Mouse (Mus musculus) E14TG2a.4 (cell line): ENCODE results near the gene Cdh24.

ENCODE experiments used
- H3K27me3 ChIP-seq: 2 replicates; pipeline ENCODE4 v1.6.1; 2014; ENCODE audit warnings: low read length, control low read depth; ENCODE audit not compliant: insufficient read depth
- H3K36me3 ChIP-seq: 2 replicates; pipeline ENCODE4 v1.6.1; 2014; ENCODE audit warnings: low read length, control low read depth; ENCODE audit not compliant: insufficient read depth
- H3K4me1 ChIP-seq: replicated peaks from 2 replicates; pipeline ENCODE4 v1.6.1; 2014; ENCODE audit warnings: low read depth, low read length, control low read depth
- H3K4me3 ChIP-seq: replicated peaks from 2 replicates; pipeline ENCODE4 v1.5.1; 2014; ENCODE audit warnings: mild to moderate bottlenecking, low read length
- H3K9me3 ChIP-seq: 2 replicates; pipeline ENCODE4 v1.6.1; 2014; ENCODE audit warnings: low read length, control low read depth
- CTCF ChIP-seq: conservative IDR thresholded peaks from 2 replicates; pipeline ENCODE4 v1.5.1; 2014; ENCODE audit warnings: low read length
- NANOG ChIP-seq: IDR thresholded peaks from 2 replicates; pipeline ENCODE4 v1.6.1; 2014; ENCODE audit warnings: borderline replicate concordance, low read length, mixed read lengths
- POU5F1 ChIP-seq: IDR thresholded peaks from 2 replicates; pipeline ENCODE4 v1.6.1; 2014; ENCODE audit warnings: low read length, borderline replicate concordance

The Cdh24 gene

GRCm38 (mm10) chr14:54641305-54641969 is at the start of gene Cdh24:
TSS of gene Cdh24 (minus strand) at chr14:54641364.
- Histone ChIP-seq H3K4me3 (peak within 1 kb of the TSS; percentile 86), H3K9me3 (no peaks in the 10 kb centered on the region), H3K4me1 (peaks cover 58% of the 10 kb centered on the region), H3K36me3 (peaks cover 54% of the 10 kb centered on the region), H3K27me3 (peaks cover 30% of the 10 kb centered on the region)
- TF ChIP-seq NANOG = no peak
- peak; percentile 80 for TF ChIP-seq CTCF
- TF ChIP-seq POU5F1 = no peak

GRCm38 (mm10) chr14:54687251-54687650 is 46.1 kb upstream of the Cdh24 start:
- peak overlapping the region; percentile 98 for H3K4me3 ChIP-seq
- H3K27me3 ChIP-seq = no peaks in the 10 kb centered on the region
- TF ChIP-seq NANOG (no peak), POU5F1 (no peak), CTCF (no peak)
- peaks cover 45% of the 10 kb centered on the region for H3K36me3 ChIP-seq
- H3K9me3 ChIP-seq = no peaks in the 10 kb centered on the region
- H3K4me1 ChIP-seq = peaks cover 28% of the 10 kb centered on the region

DNA sequence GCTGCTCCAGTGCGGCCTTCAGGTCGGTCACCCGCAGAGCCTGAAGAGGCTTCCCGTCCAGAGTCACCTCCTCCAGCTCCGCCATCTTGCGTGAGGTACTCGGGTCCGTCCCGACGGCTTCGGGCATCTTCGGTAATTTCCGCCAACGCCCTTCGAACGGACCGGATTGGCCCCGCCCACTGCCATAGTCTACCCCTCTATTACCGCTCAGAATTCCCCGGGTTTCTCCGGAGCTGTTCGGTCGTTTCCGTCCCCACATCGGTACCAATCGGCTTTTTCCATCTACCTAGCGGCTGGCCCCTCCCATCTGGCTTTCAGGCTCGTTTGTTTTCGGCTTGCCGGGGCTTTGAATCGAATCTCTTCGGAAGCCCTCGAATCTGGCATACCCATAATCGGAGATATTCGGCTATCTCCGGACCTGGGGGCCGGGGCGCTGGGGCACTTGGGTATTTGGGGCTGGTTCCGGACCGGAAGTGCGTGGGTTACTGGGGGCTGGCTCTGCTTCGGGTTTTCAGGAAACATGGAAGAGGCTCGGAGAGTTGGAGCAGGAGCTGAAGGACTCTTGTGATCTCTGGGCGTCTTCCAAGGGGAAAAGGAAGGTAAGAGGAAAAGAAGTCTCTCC is 45.5 kb upstream of the Cdh24 start, which contains the start of gene Acin1:
TSS of gene Acin1 (minus strand) at position 410 of the 622 bp plus-strand sequence.
- no peaks in the 10 kb centered on the region for H3K27me3 ChIP-seq
- peaks cover 28% of the 10 kb centered on the region for H3K4me1 ChIP-seq
- TF ChIP-seq CTCF = no peak
- peak within 1 kb of the TSS; percentile 98 for H3K4me3 ChIP-seq
- no peaks in the 10 kb centered on the region for H3K9me3 ChIP-seq
- peaks cover 48% of the 10 kb centered on the region for H3K36me3 ChIP-seq

- H3K9me3 ChIP-seq = no peaks in the 10 kb centered on the region
Observed at GRCm38 (mm10) chr14:54686063-54686521, 44.9 kb upstream of the Cdh24 start, which contains the start of gene 1700123O20Rik. TSS of gene 1700123O20Rik (plus strand) at chr14:54686216.

GRCm38 (mm10) chr14:54685471-54685870 is 44.3 kb upstream of the Cdh24 start:
- TF ChIP-seq CTCF (no peak), NANOG (no peak), POU5F1 (no peak)
- H3K4me1 ChIP-seq = peaks cover 28% of the 10 kb centered on the region
- peak overlapping the region; percentile 98 for H3K4me3 ChIP-seq
- H3K27me3 ChIP-seq = no peaks in the 10 kb centered on the region
- peaks cover 45% of the 10 kb centered on the region for H3K36me3 ChIP-seq
- no peaks in the 10 kb centered on the region for H3K9me3 ChIP-seq

More at GRCm38 (mm10) chr14:54686063-54686521, 44.9 kb upstream of the Cdh24 start, which contains the start of gene 1700123O20Rik:
- H3K36me3 ChIP-seq = peaks cover 48% of the 10 kb centered on the region
- no peaks in the 10 kb centered on the region for H3K27me3 ChIP-seq
- H3K4me3 ChIP-seq = peak within 1 kb of the TSS; percentile 98
- no peak for TF ChIP-seq NANOG
- no peak for TF ChIP-seq POU5F1
- TF ChIP-seq CTCF = no peak
- peaks cover 28% of the 10 kb centered on the region for H3K4me1 ChIP-seq

GRCm38 (mm10) chr14:54682396-54682795 is 41.2 kb upstream of the Cdh24 start:
- Histone ChIP-seq H3K9me3 (no peaks in the 10 kb centered on the region), H3K4me3 (no peak overlapping the region), H3K36me3 (peaks cover 43% of the 10 kb centered on the region), H3K27me3 (no peaks in the 10 kb centered on the region), H3K4me1 (peaks cover 21% of the 10 kb centered on the region)
- no peak for TF ChIP-seq NANOG
- TF ChIP-seq CTCF = no peak
- TF ChIP-seq POU5F1 = no peak

DNA sequence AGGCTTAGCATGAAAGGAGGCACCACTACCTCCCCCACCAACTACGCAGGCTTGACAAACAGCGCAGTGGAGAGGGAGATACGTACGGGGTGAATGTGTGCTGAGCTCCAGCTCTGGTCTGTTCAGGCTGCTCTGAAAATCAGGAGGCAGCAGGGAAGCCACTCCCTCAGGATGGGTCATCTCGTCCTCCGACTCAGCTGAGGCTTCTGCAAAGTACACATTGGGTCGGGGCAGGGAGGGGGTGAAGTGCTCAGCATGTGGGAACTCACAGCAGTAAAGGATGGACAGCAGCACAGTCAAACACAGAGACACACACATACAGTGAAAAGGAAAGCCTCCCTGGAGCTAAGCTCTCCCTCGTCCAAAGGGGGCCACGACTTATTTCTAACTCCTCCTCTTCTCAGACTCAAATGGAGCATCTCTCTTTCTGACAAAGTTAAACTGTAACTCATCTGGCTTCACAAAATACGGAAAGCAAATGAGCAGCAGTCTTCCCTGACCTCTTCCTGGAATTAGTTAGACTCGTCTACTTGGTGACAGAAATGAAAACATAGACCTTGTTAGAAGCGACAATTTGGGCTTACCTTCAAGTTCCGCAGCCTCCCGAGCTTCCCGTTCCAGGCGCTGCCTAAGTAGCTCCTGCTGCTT is 37.6 kb upstream of the Cdh24 start:
- Histone ChIP-seq H3K36me3 (peaks cover 73% of the 10 kb centered on the region), H3K4me1 (peaks cover 6% of the 10 kb centered on the region), H3K9me3 (no peaks in the 10 kb centered on the region), H3K27me3 (no peaks in the 10 kb centered on the region), H3K4me3 (no peak overlapping the region)
- TF ChIP-seq CTCF = no peak
- TF ChIP-seq NANOG = no peak
- TF ChIP-seq POU5F1 = no peak

- TF ChIP-seq NANOG (no peak), CTCF (no peak), POU5F1 (no peak)
- Histone ChIP-seq H3K9me3 (no peaks in the 10 kb centered on the region), H3K4me3 (no peak overlapping the region), H3K27me3 (no peaks in the 10 kb centered on the region), H3K4me1 (peaks cover 6% of the 10 kb centered on the region), H3K36me3 (peaks cover 76% of the 10 kb centered on the region)
Observed at GRCm38 (mm10) chr14:54676290-54676689, 35.1 kb upstream of the Cdh24 start.

GRCm38 (mm10) chr14:54674317-54674716 is 33.2 kb upstream of the Cdh24 start:
- H3K27me3 ChIP-seq = no peaks in the 10 kb centered on the region
- H3K4me3 ChIP-seq = no peak overlapping the region
- H3K4me1 ChIP-seq = peaks cover 6% of the 10 kb centered on the region
- H3K36me3 ChIP-seq = peaks cover 78% of the 10 kb centered on the region
- TF ChIP-seq CTCF (no peak), NANOG (no peak), POU5F1 (no peak)
- H3K9me3 ChIP-seq = no peaks in the 10 kb centered on the region
